Mouse (Mus musculus): ENCODE data around the gene Crybg2.

DNA sequence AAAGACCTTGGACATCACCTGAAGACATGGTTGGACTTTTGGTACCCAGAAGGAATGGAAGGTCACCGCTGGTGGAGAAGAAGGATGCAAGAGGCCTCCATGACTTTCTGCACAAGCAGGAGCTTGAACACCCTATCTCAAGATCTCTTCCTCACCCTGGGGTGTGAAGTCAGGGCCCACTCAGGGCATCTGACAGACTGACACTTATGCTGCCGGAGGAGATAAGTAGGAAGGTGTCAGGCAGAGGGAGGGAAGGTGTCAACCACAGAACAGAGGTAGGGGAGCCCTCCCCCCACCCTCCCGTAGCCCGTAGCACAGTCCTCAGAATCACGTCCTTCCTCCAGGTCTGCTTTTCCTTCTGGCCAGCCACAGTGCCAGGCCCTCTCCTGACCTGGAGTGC lies 13.0 kb upstream of the Crybg2 start:
- TF ChIP-seq POLR2A (IDR thresholded peaks at IDR 0.05; ENCODE audit: insufficient read depth, low read length): no peak
- no peak for TF ChIP-seq CTCF (IDR thresholded peaks at IDR 0.05; ENCODE audit: low read depth, low read length)

Measured in ES-Bruce4 (cell line).